Mouse (Mus musculus): Measurements from ENCODE around the gene Tnfrsf8. TPM values are rescaled to one million over a fixed set of nuclear protein-coding genes. Genes with fewer than 3 reads are reported as not detected.
"Not testable (repeated sequence)": the region's sequence is repeated elsewhere in the genome, so short reads cannot be mapped to it uniquely, and the experiment has no call there.

The Tnfrsf8 gene
- polyA plus RNA-seq, 1 experiment from 2014 or later = 0.18 TPM

DNA sequence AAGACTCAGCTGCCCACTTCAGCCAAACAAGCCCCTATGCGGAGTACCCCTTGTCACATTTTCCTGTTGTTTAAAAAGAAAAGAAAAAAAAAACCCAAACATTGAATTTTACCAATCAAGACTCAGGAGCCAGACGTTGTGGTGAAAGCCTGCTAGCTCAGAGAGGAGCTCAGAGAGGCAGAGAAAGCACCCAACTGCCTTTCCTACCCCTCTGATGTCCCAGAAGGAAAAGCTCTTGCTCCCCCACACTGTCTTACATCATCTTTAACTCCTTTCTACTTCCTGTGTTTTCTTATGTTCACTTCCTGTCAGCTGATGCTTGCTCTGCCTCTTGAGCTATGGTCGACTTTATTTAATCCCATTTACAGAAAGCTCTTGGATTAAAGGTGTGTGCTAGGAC lies 8.7 kb upstream of the Tnfrsf8 start:
- no peak for ATAC-seq (replicated peaks; ENCODE audit: low FRiP score)
- Histone ChIP-seq H3K36me3 (no peaks in the 10 kb centered on the region), H3K4me1 (no peaks in the 10 kb centered on the region), H3K9ac (no peak overlapping the region), H3K27ac (no peak overlapping the region), H3K9me3 (replicated peaks) (no peaks in the 10 kb centered on the region), H3K4me3 (replicated peaks) (no peak overlapping the region), H3K4me2 (no peak overlapping the region), H3K27me3 (no peaks in the 10 kb centered on the region)
- 72% methylated on average over 3 of the region's 3 CpGs for WGBS

DNA sequence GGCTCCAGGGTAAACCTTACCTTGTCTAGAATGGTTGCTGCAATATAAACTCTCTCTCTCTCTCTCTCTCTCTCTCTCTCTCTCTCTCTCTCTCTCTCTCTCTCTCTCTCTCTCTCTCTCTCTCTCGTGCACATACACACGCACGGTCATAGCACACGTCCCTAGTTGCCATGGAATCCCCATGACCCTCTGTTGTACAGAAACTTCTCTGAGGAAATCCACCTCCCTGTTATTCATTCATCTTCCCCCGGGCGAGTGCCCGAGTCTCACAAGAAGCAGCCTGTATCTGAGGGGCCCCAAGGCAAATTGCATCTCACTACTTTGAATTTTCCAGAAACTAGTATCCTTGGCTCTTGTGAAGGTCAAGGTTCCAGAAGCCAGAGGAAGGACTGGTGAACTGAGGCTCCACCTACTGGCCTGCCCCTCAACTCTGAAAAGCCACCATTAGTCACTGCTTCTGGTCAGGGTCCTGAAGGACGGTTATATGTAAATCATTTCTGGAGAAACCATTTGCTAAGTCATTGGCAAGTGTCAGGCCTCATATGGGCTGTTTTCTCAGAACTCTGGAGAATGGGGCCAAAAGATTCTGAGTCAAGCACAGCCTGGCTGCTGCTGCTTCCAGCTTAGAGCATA lies 8.1 kb upstream of the Tnfrsf8 start:
- H3K27ac ChIP-seq = no peak overlapping the region
- H3K27me3 ChIP-seq = no peaks in the 10 kb centered on the region
- no peak for ATAC-seq (replicated peaks; ENCODE audit: low FRiP score)
- no peaks in the 10 kb centered on the region for H3K36me3 ChIP-seq
- 81% methylated on average over 8 of the region's 8 CpGs for WGBS
- H3K9me3 ChIP-seq (replicated peaks) = no peaks in the 10 kb centered on the region
- no peak overlapping the region for H3K9ac ChIP-seq
- H3K4me2 ChIP-seq = no peak overlapping the region
- H3K4me1 ChIP-seq = no peaks in the 10 kb centered on the region
- H3K4me3 ChIP-seq (replicated peaks) = no peak overlapping the region

DNA sequence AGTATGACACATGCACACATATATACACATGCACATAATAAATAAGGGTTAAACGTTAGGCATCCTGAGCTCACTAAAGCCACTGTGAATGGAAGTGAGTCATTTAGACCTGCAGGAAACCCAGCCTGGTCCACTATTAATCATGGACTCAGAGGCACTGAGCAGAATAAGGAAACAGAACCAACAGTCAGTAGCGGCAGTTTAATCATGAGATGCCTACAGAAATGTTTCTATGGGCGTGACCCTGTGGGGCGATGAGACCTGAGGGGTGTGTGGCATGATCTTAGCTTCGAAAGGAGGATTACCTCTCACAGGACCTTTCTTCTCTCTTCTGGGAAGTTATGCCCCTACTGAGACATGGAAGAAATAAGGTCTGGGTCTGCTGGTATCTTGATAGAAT lies 7.2 kb upstream of the Tnfrsf8 start:
- ATAC-seq (replicated peaks; ENCODE audit: low FRiP score) = no peak
- H3K36me3 ChIP-seq = no peaks in the 10 kb centered on the region
- H3K9me3 ChIP-seq (replicated peaks) = no peaks in the 10 kb centered on the region
- H3K9ac ChIP-seq = no peak overlapping the region
- H3K4me2 ChIP-seq = no peak overlapping the region
- no peaks in the 10 kb centered on the region for H3K4me1 ChIP-seq
- H3K27ac ChIP-seq = no peak overlapping the region
- WGBS = 85% methylated on average over 5 of the region's 5 CpGs
- no peak overlapping the region for H3K4me3 ChIP-seq (replicated peaks)
- no peaks in the 10 kb centered on the region for H3K27me3 ChIP-seq

DNA sequence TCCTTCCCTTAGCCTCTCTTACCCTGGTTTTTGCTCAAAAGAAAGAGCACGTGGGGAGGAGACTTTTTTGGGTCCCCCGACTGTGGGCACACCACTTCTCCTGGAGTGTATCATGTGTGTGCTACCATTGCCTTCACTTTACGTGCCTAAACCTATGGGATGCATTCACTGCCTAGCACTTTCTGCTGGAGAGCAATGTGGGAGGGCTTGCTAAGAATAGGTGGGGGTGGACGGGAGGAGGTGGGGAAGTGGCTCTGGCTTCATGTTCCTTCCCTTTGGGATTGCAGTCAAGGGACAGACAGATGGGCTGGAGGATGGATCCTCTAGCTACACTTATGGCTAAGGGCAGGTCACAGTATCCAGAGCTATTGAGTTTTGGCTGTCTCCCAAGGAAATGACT lies 5.7 kb upstream of the Tnfrsf8 start:
- Histone ChIP-seq H3K36me3 (no peaks in the 10 kb centered on the region), H3K27ac (no peak overlapping the region), H3K4me2 (no peak overlapping the region), H3K4me3 (replicated peaks) (no peak overlapping the region), H3K27me3 (peaks cover 10% of the 10 kb centered on the region; the same call in 1 of the 2 replicates), H3K4me1 (no peaks in the 10 kb centered on the region), H3K9ac (no peak overlapping the region), H3K9me3 (replicated peaks) (no peaks in the 10 kb centered on the region)
- 73% methylated on average over 4 of the region's 4 CpGs for WGBS
- ATAC-seq (replicated peaks; ENCODE audit: low FRiP score) = no peak

DNA sequence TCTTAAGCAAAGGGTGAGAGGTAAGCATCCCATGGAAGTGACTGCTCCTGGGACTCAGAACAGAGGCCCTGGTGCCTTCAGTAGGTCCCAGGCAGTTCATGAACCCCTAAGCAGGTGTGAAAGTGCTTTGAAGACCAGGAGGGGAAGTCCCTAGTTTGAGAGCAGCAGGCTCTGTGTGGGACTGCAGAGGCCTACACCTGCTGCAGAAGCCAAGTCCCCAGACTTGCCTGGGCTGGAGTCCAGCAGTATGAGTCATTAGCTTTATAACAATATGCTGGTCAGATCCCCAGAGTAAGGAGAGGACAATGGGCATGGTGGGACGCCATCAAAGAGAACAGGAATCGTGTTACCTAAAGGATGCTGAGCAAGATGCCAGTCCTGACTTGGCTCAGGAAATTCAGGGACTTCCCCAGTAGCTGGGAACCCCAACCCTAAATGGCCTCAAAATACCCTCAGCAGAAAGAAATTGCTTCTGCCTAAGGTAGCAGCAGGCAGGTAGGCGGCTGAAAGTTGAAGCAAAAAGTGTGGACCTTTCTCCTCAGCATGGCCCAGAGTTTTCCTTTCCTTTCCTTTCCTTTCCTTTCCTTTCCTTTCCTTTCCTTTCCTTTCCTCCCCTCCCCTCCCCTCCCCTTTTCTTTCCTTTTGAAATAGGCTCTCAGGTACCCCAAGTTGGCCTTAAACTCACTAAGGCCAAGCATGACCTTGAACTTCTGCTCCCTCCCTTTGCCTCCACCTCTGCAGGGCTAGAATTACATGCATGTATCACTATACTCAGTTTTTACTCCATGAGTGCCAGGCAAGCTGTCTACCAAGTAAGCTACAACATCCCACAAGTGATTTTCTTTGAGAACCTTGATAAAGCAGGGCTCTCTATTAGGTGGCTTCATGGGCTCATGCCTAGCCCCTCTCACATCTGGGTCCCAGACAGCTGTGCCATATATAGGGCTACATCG lies 4.6 kb upstream of the Tnfrsf8 start:
- Histone ChIP-seq H3K4me3 (replicated peaks) (no peak overlapping the region), H3K27me3 (peaks cover 21% of the 10 kb centered on the region), H3K36me3 (no peaks in the 10 kb centered on the region), H3K9me3 (replicated peaks) (no peaks in the 10 kb centered on the region), H3K4me2 (no peak overlapping the region), H3K27ac (no peak overlapping the region), H3K9ac (no peak overlapping the region), H3K4me1 (no peaks in the 10 kb centered on the region)
- WGBS = 67% methylated on average over 4 of the region's 4 CpGs
- 0 out of 2 replicates have a peak, but pooled peaks have one; percentile 22 for ATAC-seq (replicated peaks; ENCODE audit: low FRiP score)

DNA sequence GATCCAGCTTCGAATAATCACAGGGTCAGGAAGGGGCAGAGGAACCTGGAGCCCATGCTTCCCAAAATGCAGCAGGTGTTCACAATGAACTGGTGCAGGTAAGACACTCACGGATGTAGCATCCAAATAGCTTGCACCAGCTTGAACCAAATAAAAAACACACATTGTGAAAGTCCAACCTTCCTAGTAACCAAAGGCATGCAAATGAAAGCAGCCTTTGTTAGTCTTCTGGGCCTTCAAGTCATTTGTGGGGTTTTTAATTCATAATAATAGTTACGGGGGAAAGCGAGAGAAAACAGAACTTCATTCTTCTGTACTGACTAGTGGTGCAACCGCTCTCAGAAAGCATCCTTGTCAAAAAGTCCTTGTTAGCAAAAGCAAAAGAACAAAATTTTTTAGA lies 1.7 kb upstream of the Tnfrsf8 start:
- no peak overlapping the region for H3K4me2 ChIP-seq
- H3K9me3 ChIP-seq (replicated peaks) = no peaks in the 10 kb centered on the region
- H3K27me3 ChIP-seq = peaks cover 30% of the 10 kb centered on the region
- H3K9ac ChIP-seq = no peak overlapping the region
- H3K4me1 ChIP-seq = no peaks in the 10 kb centered on the region
- 83% methylated on average over 5 of the region's 5 CpGs for WGBS
- H3K4me3 ChIP-seq (replicated peaks) = no peak overlapping the region
- no peak overlapping the region for H3K27ac ChIP-seq
- no peaks in the 10 kb centered on the region for H3K36me3 ChIP-seq
- ATAC-seq (replicated peaks; ENCODE audit: low FRiP score) = no peak

GRCm38 (mm10) chr4:145313966-145314365 lies 998 bp downstream of the Tnfrsf8 start:
- H3K36me3 ChIP-seq = no peaks in the 10 kb centered on the region
- H3K4me1 ChIP-seq = no peaks in the 10 kb centered on the region
- no peaks in the 10 kb centered on the region for H3K9me3 ChIP-seq (replicated peaks)
- no peak for ATAC-seq (replicated peaks; ENCODE audit: low FRiP score)
- H3K27me3 ChIP-seq = peaks cover 30% of the 10 kb centered on the region
- H3K4me3 ChIP-seq (replicated peaks) = no peak overlapping the region
- WGBS = 79% methylated on average over 4 of the region's 4 CpGs
- H3K27ac ChIP-seq = no peak overlapping the region
- H3K4me2 ChIP-seq = no peak overlapping the region
- H3K9ac ChIP-seq = no peak overlapping the region

GRCm38 (mm10) chr4:145313256-145313655 lies 1.7 kb downstream of the Tnfrsf8 start:
- ATAC-seq (replicated peaks; ENCODE audit: low FRiP score) = no peak
- 83% methylated on average over 3 of the region's 3 CpGs for WGBS
- H3K27ac ChIP-seq = no peak overlapping the region
- no peak overlapping the region for H3K4me3 ChIP-seq (replicated peaks)
- no peak overlapping the region for H3K9ac ChIP-seq
- H3K36me3 ChIP-seq = no peaks in the 10 kb centered on the region
- H3K27me3 ChIP-seq = peaks cover 30% of the 10 kb centered on the region
- no peak overlapping the region for H3K4me2 ChIP-seq
- no peaks in the 10 kb centered on the region for H3K9me3 ChIP-seq (replicated peaks)
- H3K4me1 ChIP-seq = no peaks in the 10 kb centered on the region

DNA sequence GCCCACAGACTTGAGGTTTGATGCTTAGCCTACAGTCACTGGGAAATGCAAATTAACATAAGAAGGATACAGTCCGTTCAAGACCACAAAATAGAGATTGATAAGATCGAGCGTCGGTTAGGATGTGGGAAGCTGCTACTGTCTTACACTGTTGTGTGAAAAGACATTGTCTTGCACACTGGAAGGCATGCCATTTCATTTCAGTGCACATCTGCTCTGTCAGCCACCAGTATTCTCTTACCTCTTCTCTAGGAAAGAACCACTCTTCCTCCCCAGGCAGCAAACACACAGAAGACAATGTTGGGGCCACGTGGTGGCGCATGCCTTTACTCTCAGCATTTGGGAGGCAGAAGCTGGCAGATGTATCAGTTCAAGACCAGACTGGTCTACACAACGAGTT lies 2.4 kb downstream of the Tnfrsf8 start:
- Histone ChIP-seq H3K27ac (no peak overlapping the region), H3K27me3 (peaks cover 30% of the 10 kb centered on the region), H3K9me3 (replicated peaks) (no peaks in the 10 kb centered on the region), H3K9ac (no peak overlapping the region), H3K4me1 (no peaks in the 10 kb centered on the region), H3K4me3 (replicated peaks) (no peak overlapping the region), H3K4me2 (no peak overlapping the region), H3K36me3 (no peaks in the 10 kb centered on the region)
- WGBS = 83% methylated on average over 7 of the region's 7 CpGs
- ATAC-seq (replicated peaks; ENCODE audit: low FRiP score) = no peak

DNA sequence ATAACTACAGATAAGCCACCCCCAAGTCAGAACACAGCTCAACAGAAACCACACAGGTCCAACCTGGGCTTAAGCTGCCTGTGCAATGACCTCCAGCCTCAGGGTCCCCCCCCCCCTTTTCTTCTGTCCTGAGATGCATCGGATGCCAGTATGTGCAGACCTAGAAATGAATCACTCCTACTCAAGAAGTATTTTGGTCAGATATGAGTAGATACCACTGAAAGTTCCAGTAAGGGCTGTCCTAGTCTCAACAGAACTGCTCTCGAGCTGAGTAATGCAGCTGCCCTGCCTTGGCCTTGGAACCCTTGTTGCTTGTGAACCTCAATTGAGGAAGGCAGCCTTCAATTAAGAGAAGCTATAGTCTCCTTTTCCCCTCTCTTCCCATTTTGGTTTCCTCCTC lies 4.1 kb downstream of the Tnfrsf8 start:
- Histone ChIP-seq H3K36me3 (no peaks in the 10 kb centered on the region), H3K4me3 (replicated peaks) (no peak overlapping the region), H3K4me1 (no peaks in the 10 kb centered on the region), H3K27ac (no peak overlapping the region), H3K27me3 (peaks cover 22% of the 10 kb centered on the region), H3K4me2 (no peak overlapping the region), H3K9me3 (replicated peaks) (no peaks in the 10 kb centered on the region), H3K9ac (no peak overlapping the region)
- ATAC-seq (replicated peaks; ENCODE audit: low FRiP score) = no peak
- WGBS = 92% methylated on average over 2 of the region's 2 CpGs

DNA sequence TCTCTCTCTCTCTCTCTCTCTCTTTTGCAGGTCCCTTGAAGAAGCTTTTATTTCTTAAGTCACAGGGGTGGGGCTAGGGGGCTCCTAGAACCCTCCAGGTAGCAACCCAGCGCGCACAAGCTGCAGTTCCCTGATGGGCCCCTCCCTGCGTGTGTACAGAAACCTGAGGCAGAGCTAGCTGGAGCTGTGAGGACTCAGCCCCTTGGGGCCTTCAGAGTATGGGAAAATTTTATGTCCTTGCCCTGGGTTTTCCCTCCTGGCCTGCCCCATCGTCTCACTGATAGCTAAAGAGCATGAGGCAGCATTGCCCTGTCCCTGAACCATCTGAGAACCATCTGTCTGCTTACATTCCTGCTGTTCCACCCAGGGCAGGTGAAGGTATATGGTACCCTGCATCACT lies 8.5 kb downstream of the Tnfrsf8 start:
- Histone ChIP-seq H3K4me3 (replicated peaks) (no peak overlapping the region), H3K4me1 (no peaks in the 10 kb centered on the region), H3K36me3 (no peaks in the 10 kb centered on the region), H3K27ac (no peak overlapping the region), H3K9me3 (replicated peaks) (no peaks in the 10 kb centered on the region), H3K27me3 (no peaks in the 10 kb centered on the region), H3K4me2 (no peak overlapping the region), H3K9ac (no peak overlapping the region)
- WGBS = 32% methylated on average over 4 of the region's 4 CpGs
- ATAC-seq (replicated peaks; ENCODE audit: low FRiP score) = no peak

DNA sequence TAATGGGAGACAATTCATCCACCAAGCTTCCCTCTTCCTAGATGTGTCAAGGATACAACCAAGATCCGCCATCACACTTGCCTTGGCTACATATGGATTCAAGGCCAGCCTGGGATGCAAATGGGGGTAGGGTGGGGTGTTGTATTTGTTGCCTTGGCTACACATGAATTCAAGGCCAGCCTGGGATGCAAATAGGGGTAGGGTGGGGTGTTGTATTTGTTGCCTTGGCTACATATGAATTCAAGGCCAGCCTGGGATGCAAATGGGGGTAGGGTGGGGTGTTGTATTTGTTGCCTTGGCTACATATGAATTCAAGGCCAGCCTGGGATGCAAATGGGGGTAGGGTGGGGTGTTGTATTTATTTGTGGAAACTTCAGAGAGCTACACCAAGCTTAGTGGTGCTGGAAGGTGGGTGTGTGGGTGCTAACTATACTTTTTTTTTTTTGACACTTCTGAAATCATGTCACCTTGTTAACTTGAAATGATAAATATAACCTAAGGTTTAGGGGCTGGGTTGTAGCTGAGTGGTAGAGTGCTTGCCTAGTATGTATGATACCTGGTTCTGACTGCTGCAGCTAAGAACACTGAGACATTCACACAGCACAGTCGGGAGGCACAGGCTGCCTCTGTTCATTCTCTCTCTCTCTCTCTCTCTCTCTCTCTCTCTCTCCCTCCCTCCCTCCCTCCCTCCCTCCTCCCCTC lies 9.2 kb downstream of the Tnfrsf8 start:
- H3K4me1 ChIP-seq; H3K9ac ChIP-seq; H3K36me3 ChIP-seq; ATAC-seq (replicated peaks; ENCODE audit: low FRiP score); H3K27me3 ChIP-seq; H3K4me2 ChIP-seq; H3K27ac ChIP-seq; H3K9me3 ChIP-seq (replicated peaks); H3K4me3 ChIP-seq (replicated peaks): not testable (repeated sequence)
- WGBS = 49% methylated on average over 2 of the region's 2 CpGs
